Mouse (Mus musculus): ENCODE measurements around the gene Igdcc4. TPM values are rescaled to one million over a fixed set of nuclear protein-coding genes. Genes with fewer than 3 reads are reported as not detected.

Gene Igdcc4
- polyA plus RNA-seq, 1 experiment: 15.5 TPM

- H3K4me1 ChIP-seq (ENCODE audit: control insufficient read depth, insufficient read depth, low read length): peaks cover 4% of the 10 kb centered on the region
- TF ChIP-seq EP300 (IDR thresholded peaks at IDR 0.05; ENCODE audit: insufficient read depth, low read depth, low read length) (no peak), CTCF (IDR thresholded peaks at IDR 0.05; ENCODE audit: low read depth, low read length) (no peak), POLR2A (IDR thresholded peaks at IDR 0.05; ENCODE audit: insufficient read depth, low read length) (no peak)
- H3K4me3 ChIP-seq (ENCODE audit: low read depth, low read length): no peak overlapping the region
- H3K36me3 ChIP-seq (ENCODE audit: control insufficient read depth, insufficient read depth, low read length, poor library complexity, severe bottlenecking): no peaks in the 10 kb centered on the region
- no peak overlapping the region for H3K9ac ChIP-seq (ENCODE audit: low read depth, poor library complexity, severe bottlenecking)
- H3K9me3 ChIP-seq (replicated peaks; ENCODE audit: control insufficient read depth, insufficient read depth, low read length, poor library complexity, severe bottlenecking): no peaks in the 10 kb centered on the region
- no peak overlapping the region for H3K27ac ChIP-seq (ENCODE audit: insufficient read depth, low read length)
- 0 out of 2 replicates have a peak, but pooled peaks cover 1% of the 10 kb centered on the region for H3K27me3 ChIP-seq (ENCODE audit: control insufficient read depth, insufficient read depth, low read length, poor library complexity, severe bottlenecking)
These were observed 5.5 kb downstream of the Igdcc4 start for GRCm38 (mm10) chr9:65106821-65107220.

DNA sequence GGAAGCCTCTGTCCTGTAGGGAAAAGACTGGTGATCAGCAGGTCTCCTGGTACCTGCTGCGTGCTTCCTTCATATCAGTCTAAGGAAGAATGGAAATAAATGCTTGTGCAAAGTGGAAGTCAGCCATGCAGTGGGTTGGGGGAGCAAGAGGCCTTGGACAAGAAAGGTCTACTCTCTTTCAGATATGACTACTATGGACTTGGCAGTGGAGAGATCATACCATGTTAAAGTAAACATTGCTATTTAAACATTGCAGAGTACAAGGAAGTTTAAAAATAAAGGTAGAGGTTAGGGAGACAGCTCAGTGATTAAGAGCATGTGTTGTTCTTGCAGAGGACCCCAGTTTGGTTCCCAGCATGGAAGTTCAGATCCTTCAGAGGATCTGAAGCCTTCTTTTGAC, 6.6 kb downstream of the Igdcc4 start:
- no peak overlapping the region for H3K27ac ChIP-seq (ENCODE audit: insufficient read depth, low read length)
- H3K27me3 ChIP-seq (ENCODE audit: control insufficient read depth, insufficient read depth, low read length, poor library complexity, severe bottlenecking): no peaks in the 10 kb centered on the region
- no peak overlapping the region for H3K9ac ChIP-seq (ENCODE audit: low read depth, poor library complexity, severe bottlenecking)
- peaks cover 4% of the 10 kb centered on the region for H3K4me1 ChIP-seq (ENCODE audit: control insufficient read depth, insufficient read depth, low read length)
- no peaks in the 10 kb centered on the region for H3K36me3 ChIP-seq (ENCODE audit: control insufficient read depth, insufficient read depth, low read length, poor library complexity, severe bottlenecking)
- H3K9me3 ChIP-seq (replicated peaks; ENCODE audit: control insufficient read depth, insufficient read depth, low read length, poor library complexity, severe bottlenecking): no peaks in the 10 kb centered on the region
- TF ChIP-seq EP300 (IDR thresholded peaks at IDR 0.05; ENCODE audit: insufficient read depth, low read depth, low read length) (no peak), CTCF (IDR thresholded peaks at IDR 0.05; ENCODE audit: low read depth, low read length) (no peak), POLR2A (IDR thresholded peaks at IDR 0.05; ENCODE audit: insufficient read depth, low read length) (no peak)
- H3K4me3 ChIP-seq (ENCODE audit: low read depth, low read length): no peak overlapping the region

DNA sequence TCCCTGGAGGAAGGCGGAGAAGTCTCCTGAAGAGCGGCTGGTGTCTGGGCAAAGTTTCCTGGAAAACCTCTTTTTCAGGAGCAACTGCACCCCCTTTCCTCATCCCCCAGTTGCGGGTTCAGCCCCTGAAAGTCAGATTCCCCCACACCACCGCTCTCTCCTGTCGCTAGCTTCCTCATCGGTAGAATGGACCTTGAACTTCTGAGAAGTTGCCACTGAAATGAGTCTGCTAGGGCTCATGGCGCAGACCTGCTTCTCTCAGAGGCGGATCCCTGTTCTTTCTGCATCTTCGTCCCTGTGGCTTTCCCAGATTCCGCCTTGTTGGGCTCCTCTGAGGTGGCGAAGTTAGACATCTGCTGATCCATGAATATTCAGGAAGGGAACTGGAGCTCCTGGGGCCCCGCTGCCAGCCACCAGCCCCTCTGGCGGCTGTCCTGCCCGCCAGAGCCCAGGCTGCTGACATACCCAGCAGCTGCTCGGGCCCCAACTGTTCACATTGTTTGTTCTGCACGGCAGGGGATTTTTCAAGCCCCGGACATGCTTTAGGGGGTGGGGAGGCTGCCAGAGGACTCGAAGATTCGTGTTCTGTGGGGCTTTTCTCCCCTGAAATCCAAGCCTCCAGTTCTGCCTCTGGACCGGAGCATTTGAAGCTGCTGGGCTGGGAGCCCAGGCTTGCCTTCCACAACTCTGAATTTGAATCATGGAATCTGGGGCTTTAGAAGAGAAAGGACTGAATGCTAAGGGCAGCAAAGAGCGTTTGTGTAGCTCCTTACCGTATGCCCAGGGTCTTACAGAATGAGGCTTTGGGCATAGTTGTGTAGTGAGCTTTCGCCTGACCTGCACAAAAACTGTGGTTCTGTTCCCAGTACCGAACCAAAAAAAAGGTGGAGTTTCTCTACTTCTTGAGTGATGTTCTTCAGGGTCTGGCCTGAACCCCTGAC, 8.1 kb downstream of the Igdcc4 start:
- Histone ChIP-seq H3K4me3 (ENCODE audit: low read depth, low read length) (peak overlapping the region; percentile 27), H3K27ac (ENCODE audit: insufficient read depth, low read length) (peak overlapping the region; percentile 95), H3K9ac (ENCODE audit: low read depth, poor library complexity, severe bottlenecking) (peak overlapping the region; percentile 49), H3K36me3 (ENCODE audit: control insufficient read depth, insufficient read depth, low read length, poor library complexity, severe bottlenecking) (no peaks in the 10 kb centered on the region), H3K9me3 (replicated peaks; ENCODE audit: control insufficient read depth, insufficient read depth, low read length, poor library complexity, severe bottlenecking) (no peaks in the 10 kb centered on the region), H3K4me1 (ENCODE audit: control insufficient read depth, insufficient read depth, low read length) (peaks cover 2% of the 10 kb centered on the region), H3K27me3 (ENCODE audit: control insufficient read depth, insufficient read depth, low read length, poor library complexity, severe bottlenecking) (no peaks in the 10 kb centered on the region)
- TF ChIP-seq CTCF (IDR thresholded peaks at IDR 0.05; ENCODE audit: low read depth, low read length): no peak
- peak; percentile 94 for TF ChIP-seq EP300 (IDR thresholded peaks at IDR 0.05; ENCODE audit: insufficient read depth, low read depth, low read length)

DNA sequence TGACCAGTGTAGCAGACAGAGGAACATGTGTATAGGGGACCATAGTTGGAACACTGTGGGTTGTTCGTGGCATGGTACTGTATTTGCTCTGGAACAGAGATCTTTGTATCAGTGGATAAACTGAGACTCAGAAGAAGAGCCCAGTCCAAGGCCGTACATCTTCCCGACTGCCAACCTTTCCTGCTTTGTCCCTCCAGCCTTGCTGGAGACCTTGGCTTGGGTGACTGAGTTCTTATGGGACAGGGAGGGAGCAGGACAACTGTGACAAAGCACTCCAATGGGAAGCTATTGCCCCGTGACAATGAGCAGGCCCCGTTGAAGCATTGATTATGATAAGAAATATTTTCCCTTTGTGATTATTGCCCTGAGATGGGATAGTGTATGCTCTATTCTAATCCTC, 10.4 kb downstream of the Igdcc4 start:
- no peaks in the 10 kb centered on the region for H3K4me1 ChIP-seq (ENCODE audit: control insufficient read depth, insufficient read depth, low read length)
- H3K36me3 ChIP-seq (ENCODE audit: control insufficient read depth, insufficient read depth, low read length, poor library complexity, severe bottlenecking): no peaks in the 10 kb centered on the region
- no peaks in the 10 kb centered on the region for H3K9me3 ChIP-seq (replicated peaks; ENCODE audit: control insufficient read depth, insufficient read depth, low read length, poor library complexity, severe bottlenecking)
- H3K9ac ChIP-seq (ENCODE audit: low read depth, poor library complexity, severe bottlenecking): no peak overlapping the region
- TF ChIP-seq POLR2A (IDR thresholded peaks at IDR 0.05; ENCODE audit: insufficient read depth, low read length) (no peak), EP300 (IDR thresholded peaks at IDR 0.05; ENCODE audit: insufficient read depth, low read depth, low read length) (no peak), CTCF (IDR thresholded peaks at IDR 0.05; ENCODE audit: low read depth, low read length) (no peak)
- no peak overlapping the region for H3K27ac ChIP-seq (ENCODE audit: insufficient read depth, low read length)
- H3K27me3 ChIP-seq (ENCODE audit: control insufficient read depth, insufficient read depth, low read length, poor library complexity, severe bottlenecking): no peaks in the 10 kb centered on the region
- no peak overlapping the region for H3K4me3 ChIP-seq (ENCODE audit: low read depth, low read length)

GRCm38 (mm10) chr9:65113694-65114093, 12.4 kb downstream of the Igdcc4 start:
- Histone ChIP-seq H3K27me3 (ENCODE audit: control insufficient read depth, insufficient read depth, low read length, poor library complexity, severe bottlenecking) (no peaks in the 10 kb centered on the region), H3K4me1 (ENCODE audit: control insufficient read depth, insufficient read depth, low read length) (no peaks in the 10 kb centered on the region)

GRCm38 (mm10) chr9:65115891-65116290, 14.6 kb downstream of the Igdcc4 start:
- Histone ChIP-seq H3K4me3 (ENCODE audit: low read depth, low read length) (no peak overlapping the region), H3K9me3 (replicated peaks; ENCODE audit: control insufficient read depth, insufficient read depth, low read length, poor library complexity, severe bottlenecking) (no peaks in the 10 kb centered on the region), H3K9ac (ENCODE audit: low read depth, poor library complexity, severe bottlenecking) (no peak overlapping the region), H3K4me1 (ENCODE audit: control insufficient read depth, insufficient read depth, low read length) (no peaks in the 10 kb centered on the region), H3K27me3 (ENCODE audit: control insufficient read depth, insufficient read depth, low read length, poor library complexity, severe bottlenecking) (no peaks in the 10 kb centered on the region), H3K36me3 (ENCODE audit: control insufficient read depth, insufficient read depth, low read length, poor library complexity, severe bottlenecking) (no peaks in the 10 kb centered on the region), H3K27ac (ENCODE audit: insufficient read depth, low read length) (no peak overlapping the region)
- no peak for TF ChIP-seq EP300 (IDR thresholded peaks at IDR 0.05; ENCODE audit: insufficient read depth, low read depth, low read length)
- no peak for TF ChIP-seq CTCF (IDR thresholded peaks at IDR 0.05; ENCODE audit: low read depth, low read length)
- TF ChIP-seq POLR2A (IDR thresholded peaks at IDR 0.05; ENCODE audit: insufficient read depth, low read length): no peak

More at GRCm38 (mm10) chr9:65113694-65114093, 12.4 kb downstream of the Igdcc4 start:
- H3K9ac ChIP-seq (ENCODE audit: low read depth, poor library complexity, severe bottlenecking): no peak overlapping the region
- H3K4me3 ChIP-seq (ENCODE audit: low read depth, low read length): no peak overlapping the region
- H3K36me3 ChIP-seq (ENCODE audit: control insufficient read depth, insufficient read depth, low read length, poor library complexity, severe bottlenecking): no peaks in the 10 kb centered on the region
- TF ChIP-seq CTCF (IDR thresholded peaks at IDR 0.05; ENCODE audit: low read depth, low read length): no peak
- TF ChIP-seq POLR2A (IDR thresholded peaks at IDR 0.05; ENCODE audit: insufficient read depth, low read length): no peak
- TF ChIP-seq EP300 (IDR thresholded peaks at IDR 0.05; ENCODE audit: insufficient read depth, low read depth, low read length): no peak
- no peaks in the 10 kb centered on the region for H3K9me3 ChIP-seq (replicated peaks; ENCODE audit: control insufficient read depth, insufficient read depth, low read length, poor library complexity, severe bottlenecking)
- H3K27ac ChIP-seq (ENCODE audit: insufficient read depth, low read length): no peak overlapping the region
